ENCODE assay signal across 15 mouse cellular contexts in genomic region chr9:61187713-61188399, GRCm38 (mm10).
"Had no signal": no experiment of that assay in that cellular context is flagged by ENCODE, and none has a peak within 500 bp of the region (broad histone marks: within the 10 kb centered on the region; RNA-seq: fewer than 3 reads in every experiment).

No protein-coding gene starts in this region.

- H3K9ac ChIP-seq: kidney, embryonic 15.5 days; lung, embryonic 14.5 days had no signal

- H3K36me3 ChIP-seq: kidney, embryonic 15.5 days; limb, embryonic 10.5 days had no signal

- H3K4me3 ChIP-seq: kidney, embryonic 15.5 days; left cerebral cortex, adult 2 months; limb, embryonic 10.5 days; megakaryocyte, embryonic 14.5 days had no signal

- H3K4me1 ChIP-seq: kidney, embryonic 15.5 days had no signal

- DNase-seq: kidney, adult 2 months; kidney, postnatal 25 days; lung, embryonic 14.5 days; lung, postnatal 10 days; lung, postnatal 4 days; right cerebral cortex, adult 18-20 months; right cerebral cortex, postnatal 4 days; spleen, adult 18-20 months; thymus, postnatal 25 days had no signal

- H3K9me3 ChIP-seq: kidney, embryonic 15.5 days; limb, embryonic 10.5 days had no signal

- H3K4me2 ChIP-seq: kidney, embryonic 15.5 days; liver, embryonic 11.5 days; lung, embryonic 14.5 days had no signal

- H3K27ac ChIP-seq: kidney, embryonic 15.5 days; left cerebral cortex, adult 2 months; limb, embryonic 10.5 days had no signal

- ATAC-seq: intestine, embryonic 16.5 days had no signal
